Mouse (Mus musculus) hindbrain, embryonic 11.5 days (tissue): Measurements from ENCODE around the gene Rrp12. TPM values are rescaled to one million over a fixed set of nuclear protein-coding genes. Genes with fewer than 3 reads are reported as not detected.

Experiments
- ATAC-seq: fragments of 200-750 bp; cut with Nextera tagmentation; 2 replicates; pipeline ENCODE4 v1.8.0; 2017; ENCODE audit warnings: mild to moderate bottlenecking, moderate TSS enrichment, moderate library complexity; ENCODE audit not compliant: low FRiP score
- DNase-seq: peaks from one replicate; pipeline ENCODE4 v3.0.0-alpha.2; 2015; ENCODE audit warnings: low spot score
- H3K27ac ChIP-seq: fragments of 300-500 bp; sonication (generic); 2 replicates; pipeline ENCODE4 v1.5.1; 2014; ENCODE audit warnings: mild to moderate bottlenecking, low read depth, low read length
- H3K27me3 ChIP-seq: fragments of 300-500 bp; sonication (generic); 2 replicates; pipeline ENCODE4 v1.6.1; 2014; ENCODE audit warnings: mild to moderate bottlenecking, low read length, moderate library complexity, mixed read lengths; ENCODE audit not compliant: control insufficient read depth, insufficient read depth
- H3K36me3 ChIP-seq: fragments of 300-500 bp; sonication (generic); 2 replicates; pipeline ENCODE4 v1.6.1; 2014; ENCODE audit warnings: mild to moderate bottlenecking, low read length, moderate library complexity, mixed read lengths; ENCODE audit not compliant: control insufficient read depth, insufficient read depth
- H3K4me1 ChIP-seq: fragments of 300-500 bp; sonication (generic); replicated peaks from 2 replicates; pipeline ENCODE4 v1.6.1; 2014; ENCODE audit warnings: low read length, mixed read lengths; ENCODE audit not compliant: control insufficient read depth, insufficient read depth
- H3K4me2 ChIP-seq: fragments of 300-500 bp; sonication (generic); replicated peaks from 2 replicates; pipeline ENCODE4 v1.6.1; 2014; ENCODE audit warnings: mild to moderate bottlenecking, low read depth, low read length
- H3K4me3 ChIP-seq: fragments of 300-500 bp; sonication (generic); 2 replicates; pipeline ENCODE4 v1.5.1; 2014; ENCODE audit warnings: low read depth, low read length
- H3K9ac ChIP-seq: fragments of 300-500 bp; sonication (generic); 2 replicates; pipeline ENCODE4 v1.6.1; 2014; ENCODE audit warnings: low read depth, low read length
- H3K9me3 ChIP-seq: fragments of 300-500 bp; sonication (generic); 2 replicates; pipeline ENCODE4 v1.6.1; 2016; ENCODE audit warnings: low read length; ENCODE audit not compliant: control insufficient read depth
- WGBS: fragments of 180-500 bp; shearing (Covaris S2); extraction: QIAGEN DNeasy Blood & Tissue Kit; methylation state at CpG from one replicate; pipeline ENCODE4 v1.1.7; 2014; 5-methylcytosine and 5-hydroxymethylcytosine counted together
- polyA plus RNA-seq: library from polyadenylated mRNA; unstranded; fragments of >200 nt; fragmentation: Nextera tagmentation; extraction: Ambion mirVana; gene quantifications from 2 replicates; pipeline ENCODE4 v1.2.1, GENCODE M21; 2014

The Rrp12 gene
- polyA plus RNA-seq, 1 experiment from 2014 or later: 11.5 TPM

DNA sequence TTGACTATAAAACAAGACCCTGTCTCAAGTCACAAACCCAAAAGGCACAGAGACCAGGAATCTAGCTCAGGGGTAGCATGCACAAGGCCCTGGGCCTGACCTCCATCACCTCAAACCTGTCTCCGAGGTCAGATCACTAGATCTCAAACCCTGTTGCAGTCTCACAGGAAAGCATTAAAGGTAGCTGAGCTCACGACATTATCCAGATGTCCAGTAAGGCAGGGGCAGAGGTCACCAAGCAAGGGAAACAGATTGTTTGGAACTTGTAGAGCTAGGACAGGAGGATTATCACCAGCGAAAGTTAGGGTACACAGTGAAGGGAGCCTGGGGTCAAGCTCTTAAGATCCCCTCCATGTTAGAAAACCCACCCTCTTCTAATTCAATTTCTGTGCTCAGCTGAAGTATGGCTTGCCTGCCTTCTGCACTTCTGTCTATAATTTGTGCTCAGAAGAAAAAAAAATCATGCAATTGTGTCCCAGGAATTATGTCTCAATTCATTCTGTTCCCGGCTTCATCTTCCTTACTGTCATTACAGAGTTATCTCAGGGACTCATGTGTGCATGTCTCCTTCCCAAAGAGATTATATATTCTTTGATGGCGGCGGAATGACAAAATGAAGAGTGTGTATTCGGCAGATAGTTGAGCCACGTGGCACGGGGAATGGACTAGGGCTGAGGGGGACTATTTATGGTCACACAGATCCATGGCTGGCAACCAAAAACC is 58.6 kb downstream of the Rrp12 start:
- DNase-seq (no peak), ATAC-seq (no peak)
- H3K4me2 ChIP-seq: no peak overlapping the region
- 76% methylated on average over 9 of the region's 9 CpGs for WGBS
- no peak overlapping the region for H3K4me3 ChIP-seq
- no peak overlapping the region for H3K27ac ChIP-seq
- H3K9me3 ChIP-seq: no peaks in the 10 kb centered on the region
- H3K27me3 ChIP-seq: no peaks in the 10 kb centered on the region
- H3K4me1 ChIP-seq: no peaks in the 10 kb centered on the region
- no peak overlapping the region for H3K9ac ChIP-seq
- no peaks in the 10 kb centered on the region for H3K36me3 ChIP-seq

DNA sequence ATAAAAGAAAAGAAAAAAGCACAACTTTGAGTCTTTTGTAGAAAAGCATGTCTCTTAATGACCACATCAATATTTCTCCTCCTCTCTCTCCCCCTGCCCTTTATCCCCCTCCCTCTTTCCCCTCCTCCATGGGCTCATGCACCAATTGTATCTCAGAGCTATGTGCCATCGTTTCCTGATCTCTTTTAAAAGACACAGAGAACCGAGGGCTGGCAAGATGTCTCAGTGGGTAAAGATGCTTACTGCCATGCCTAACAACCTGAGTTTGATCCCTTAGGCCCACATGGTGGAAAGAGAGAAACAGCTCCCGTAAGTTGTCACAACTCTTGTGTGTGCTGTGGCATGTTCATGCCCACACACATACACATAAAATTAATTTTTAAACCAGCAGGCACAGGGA is 59.3 kb downstream of the Rrp12 start:
- ATAC-seq (no peak), DNase-seq (no peak)
- H3K4me1 ChIP-seq: peaks cover 4% of the 10 kb centered on the region; the same call in 1 of the 2 replicates
- H3K9me3 ChIP-seq: no peaks in the 10 kb centered on the region
- peaks cover 2% of the 10 kb centered on the region; the same call in 1 of the 2 replicates for H3K27me3 ChIP-seq
- H3K36me3 ChIP-seq: no peaks in the 10 kb centered on the region
- no peak overlapping the region for H3K4me3 ChIP-seq
- 66% methylated on average over 3 of the region's 3 CpGs for WGBS
- no peak overlapping the region for H3K4me2 ChIP-seq
- no peak overlapping the region for H3K27ac ChIP-seq
- no peak overlapping the region for H3K9ac ChIP-seq

DNA sequence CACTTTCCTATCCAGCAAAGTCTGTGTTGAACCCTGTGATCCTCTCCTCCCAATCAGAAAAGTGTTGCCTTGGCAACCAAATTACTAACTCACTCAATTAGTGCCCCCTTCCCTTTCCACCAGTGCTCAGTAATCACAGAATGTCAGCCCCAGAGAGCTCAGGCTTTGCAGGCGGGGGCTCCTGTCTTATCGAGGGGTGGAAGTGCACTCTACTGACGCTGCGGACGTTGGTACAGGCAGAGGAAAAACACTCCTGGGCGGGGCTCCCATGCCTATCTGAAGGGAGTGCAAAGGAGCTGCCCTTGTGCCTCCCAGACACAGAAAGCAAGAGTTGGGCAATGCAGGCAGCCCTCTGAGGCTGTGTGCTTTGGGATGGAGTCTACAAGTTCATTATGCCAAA is 60.2 kb downstream of the Rrp12 start:
- Histone ChIP-seq H3K4me2 (peak overlapping the region; percentile 25; the same call in 1 of the 2 replicates), H3K9ac (no peak overlapping the region), H3K4me1 (peaks cover 9% of the 10 kb centered on the region; the same call in 1 of the 2 replicates), H3K27me3 (peaks cover 6% of the 10 kb centered on the region), H3K9me3 (no peaks in the 10 kb centered on the region), H3K4me3 (no peak overlapping the region), H3K27ac (no peak overlapping the region), H3K36me3 (no peaks in the 10 kb centered on the region)
- ATAC-seq (peak; percentile 66), DNase-seq (peak; percentile 38)
- WGBS: 3% methylated on average over 6 of the region's 6 CpGs

DNA sequence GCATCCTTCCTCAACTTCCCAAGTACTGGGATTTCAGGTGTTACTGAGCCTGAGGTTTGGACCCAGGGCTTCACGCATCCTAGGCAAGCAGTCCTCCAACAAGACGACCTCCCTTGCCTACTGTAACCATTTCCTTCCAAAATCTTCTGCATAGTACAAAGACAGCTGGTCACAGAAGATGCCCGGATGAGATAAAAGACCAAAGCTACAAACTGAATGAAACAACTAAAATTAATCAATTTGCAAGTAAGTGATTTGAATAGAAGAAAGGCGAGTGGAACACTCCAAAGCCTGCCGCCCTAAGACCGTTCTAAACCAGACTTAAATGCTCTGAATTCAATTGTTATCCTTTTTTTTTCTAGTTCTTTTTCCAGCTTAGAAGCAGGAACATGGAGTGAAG is 60.6 kb downstream of the Rrp12 start:
- H3K4me2 ChIP-seq: no peak overlapping the region
- no peaks in the 10 kb centered on the region for H3K36me3 ChIP-seq
- ATAC-seq (no peak), DNase-seq (no peak)
- H3K9me3 ChIP-seq: no peaks in the 10 kb centered on the region
- H3K27me3 ChIP-seq: peaks cover 7% of the 10 kb centered on the region
- H3K4me3 ChIP-seq: no peak overlapping the region
- H3K9ac ChIP-seq: no peak overlapping the region
- WGBS: 57% methylated on average over 6 of the region's 6 CpGs
- H3K27ac ChIP-seq: no peak overlapping the region
- peaks cover 9% of the 10 kb centered on the region; the same call in 1 of the 2 replicates for H3K4me1 ChIP-seq

DNA sequence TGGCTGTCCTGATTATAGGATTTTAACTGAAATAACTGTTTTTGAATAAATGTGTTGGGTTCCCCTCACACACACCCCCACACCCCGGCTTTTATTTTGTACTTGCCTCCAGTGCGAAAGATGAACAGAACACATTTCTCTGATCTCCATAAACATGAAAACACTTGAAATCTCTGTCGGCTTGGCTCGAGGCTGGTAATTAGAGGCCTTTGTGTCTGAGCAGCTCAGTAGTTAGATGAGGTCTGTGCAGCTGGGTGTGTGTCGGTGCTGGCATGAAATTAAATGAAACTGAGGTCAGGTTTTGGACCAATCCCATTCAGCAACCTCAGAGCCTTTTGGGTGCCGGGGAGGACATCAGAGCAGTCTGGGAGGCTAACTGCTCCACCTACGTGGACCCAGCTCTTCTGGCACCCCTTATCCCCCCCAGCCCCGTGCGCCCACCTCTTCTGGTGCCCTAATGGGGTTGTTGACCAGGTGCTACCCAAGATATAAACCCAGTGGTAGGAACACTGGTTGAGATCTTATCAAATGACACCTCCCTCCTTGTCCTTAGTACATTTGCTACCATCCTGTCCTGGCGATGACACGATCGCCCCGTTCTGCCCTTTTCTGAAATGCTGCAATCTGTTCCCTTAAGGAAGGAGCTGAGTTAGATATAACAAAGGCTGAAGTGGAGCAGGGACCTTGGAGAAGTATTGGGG is 63.3 kb downstream of the Rrp12 start:
- H3K9me3 ChIP-seq: no peaks in the 10 kb centered on the region
- H3K9ac ChIP-seq: no peak overlapping the region
- no peak overlapping the region for H3K27ac ChIP-seq
- H3K27me3 ChIP-seq: peaks cover 7% of the 10 kb centered on the region
- ATAC-seq: no peak
- H3K4me1 ChIP-seq: peaks cover 9% of the 10 kb centered on the region; the same call in 1 of the 2 replicates
- 70% methylated on average over 13 of the region's 13 CpGs for WGBS
- peak overlapping the region; percentile 99; the same call in 1 of the 2 replicates for H3K4me2 ChIP-seq
- 0 out of 2 replicates have a peak overlapping the region, but pooled peaks have one; percentile 72 for H3K4me3 ChIP-seq
- no peak for DNase-seq
- H3K36me3 ChIP-seq: no peaks in the 10 kb centered on the region

DNA sequence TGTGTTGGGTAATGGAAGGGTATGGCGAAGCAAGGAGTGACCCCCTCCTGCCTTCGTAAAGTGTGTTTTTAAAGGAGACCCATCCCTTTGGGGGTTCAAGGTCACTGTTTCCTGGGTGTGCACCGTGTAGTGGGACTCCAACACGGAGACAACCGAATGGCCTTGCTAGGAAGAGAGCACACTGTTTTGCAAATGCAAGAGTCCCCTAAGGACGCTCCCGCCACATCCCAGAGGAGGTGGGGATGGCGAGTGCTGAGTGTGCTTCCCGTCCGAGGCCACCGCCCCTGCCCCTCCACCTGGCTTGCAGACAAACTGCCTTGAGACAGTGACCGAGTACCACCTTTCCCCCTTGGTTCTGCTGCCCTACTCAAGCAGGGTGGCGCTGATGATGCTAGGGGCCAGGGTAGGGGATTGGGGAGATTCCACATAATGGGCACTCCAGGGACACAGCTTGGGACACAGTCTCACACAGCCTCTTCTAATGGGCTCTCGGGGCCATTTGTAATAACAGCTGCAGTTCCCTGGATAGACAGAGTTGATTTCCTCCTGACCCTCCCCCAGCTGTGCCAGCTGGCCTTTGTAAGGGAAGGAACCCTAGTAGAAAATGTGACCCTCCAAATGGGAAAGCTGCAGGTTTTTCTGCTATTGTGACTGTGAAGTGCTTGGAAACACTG is 64.1 kb downstream of the Rrp12 start:
- H3K27me3 ChIP-seq: peaks cover 7% of the 10 kb centered on the region
- peaks cover 9% of the 10 kb centered on the region; the same call in 1 of the 2 replicates for H3K4me1 ChIP-seq
- peak overlapping the region; percentile 99 for H3K4me2 ChIP-seq
- H3K4me3 ChIP-seq: peak overlapping the region; percentile 72
- no peaks in the 10 kb centered on the region for H3K36me3 ChIP-seq
- no peak for ATAC-seq
- H3K9me3 ChIP-seq: no peaks in the 10 kb centered on the region
- H3K9ac ChIP-seq: peak overlapping the region; percentile 34
- DNase-seq: peak; percentile 48
- WGBS: 4% methylated on average over 14 of the region's 14 CpGs
- H3K27ac ChIP-seq: peak overlapping the region; percentile 30

DNA sequence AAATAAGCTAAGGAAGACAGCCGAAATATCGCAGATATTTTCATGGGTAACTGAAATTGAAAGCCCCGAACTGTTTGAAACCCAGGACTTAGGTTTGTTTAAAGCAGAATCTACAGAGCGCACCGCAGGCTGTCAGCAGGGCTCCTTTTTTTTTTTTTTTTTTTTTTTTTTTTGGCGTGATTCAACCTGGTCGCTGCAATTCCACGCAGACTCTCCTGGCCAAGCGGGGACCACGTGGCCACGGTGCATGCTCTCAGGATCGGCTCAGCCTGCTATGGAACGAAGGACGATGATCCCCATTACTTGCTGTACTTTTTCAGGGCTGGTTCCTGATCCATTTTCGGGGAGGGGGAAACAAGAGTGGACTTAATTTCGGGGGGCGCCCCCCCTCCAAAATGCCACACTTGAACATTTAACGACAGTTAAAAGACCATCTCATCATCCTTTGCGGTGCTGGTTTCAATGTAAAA is 64.8 kb downstream of the Rrp12 start:
- Histone ChIP-seq H3K9me3 (no peaks in the 10 kb centered on the region), H3K9ac (peak overlapping the region; percentile 72), H3K4me3 (peak overlapping the region; percentile 72), H3K4me2 (peak overlapping the region; percentile 99), H3K4me1 (peaks cover 9% of the 10 kb centered on the region; the same call in 1 of the 2 replicates), H3K27me3 (peaks cover 7% of the 10 kb centered on the region), H3K36me3 (no peaks in the 10 kb centered on the region), H3K27ac (peak overlapping the region; percentile 90; the same call in 1 of the 2 replicates)
- ATAC-seq (no peak), DNase-seq (peak; percentile 43)
- under 1% methylated on average over 19 of the region's 19 CpGs for WGBS

DNA sequence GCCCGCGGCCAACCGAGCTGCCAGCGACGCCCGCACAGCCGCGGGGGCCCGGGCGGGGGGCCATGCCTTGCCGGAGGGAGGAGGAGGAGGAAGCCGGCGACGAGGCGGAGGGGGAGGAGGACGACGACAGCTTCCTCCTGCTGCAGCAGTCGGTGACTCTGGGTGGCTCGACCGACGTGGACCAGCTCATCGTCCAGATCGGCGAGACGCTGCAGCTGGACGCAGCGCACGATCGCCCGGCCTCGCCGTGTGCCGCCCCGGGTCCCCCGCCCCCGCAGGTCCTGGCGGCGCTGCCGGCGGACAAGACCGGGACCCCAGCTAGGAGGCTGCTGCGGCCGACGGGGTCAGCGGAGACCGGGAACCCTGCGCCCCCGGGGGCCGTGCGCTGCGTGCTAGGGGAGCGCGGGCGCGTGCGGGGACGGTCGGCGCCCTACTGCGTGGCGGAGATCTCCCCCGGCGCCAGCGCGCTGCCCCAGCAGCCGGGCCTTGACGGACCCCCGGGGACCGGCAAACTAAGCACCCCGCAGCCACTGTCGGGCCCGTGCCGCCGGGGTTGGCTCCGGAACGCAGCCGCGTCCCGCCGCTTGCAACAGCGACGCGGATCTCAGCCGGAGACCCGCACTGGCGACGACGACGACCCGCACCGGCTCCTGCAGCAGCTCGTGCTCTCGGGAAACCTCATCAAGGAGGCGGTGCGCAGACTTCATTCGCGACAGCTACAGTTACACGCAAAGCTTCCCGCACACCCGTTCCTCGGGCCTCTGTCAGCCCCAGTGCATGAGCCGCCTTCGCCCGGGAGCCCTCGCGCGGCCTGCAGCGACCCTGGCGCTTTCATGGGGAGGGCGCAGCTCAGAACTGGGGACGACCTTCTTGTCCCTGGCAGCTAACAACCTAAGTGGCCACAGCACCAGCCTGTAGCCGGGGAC is 65.6 kb downstream of the Rrp12 start:
- WGBS: under 1% methylated on average over 86 of the region's 112 CpGs
- no peaks in the 10 kb centered on the region for H3K9me3 ChIP-seq

More for the DNA sequence above, 65.6 kb downstream of the Rrp12 start:
- H3K4me1 ChIP-seq: peaks cover 9% of the 10 kb centered on the region; the same call in 1 of the 2 replicates
- peak; percentile 75 for ATAC-seq
- H3K36me3 ChIP-seq: no peaks in the 10 kb centered on the region
- H3K27ac ChIP-seq: peak overlapping the region; percentile 90
- H3K4me3 ChIP-seq: peak overlapping the region; percentile 72
- DNase-seq: peak; percentile 75
- peaks cover 7% of the 10 kb centered on the region for H3K27me3 ChIP-seq
- peak overlapping the region; percentile 72 for H3K9ac ChIP-seq
- H3K4me2 ChIP-seq: peak overlapping the region; percentile 99
